Mouse (Mus musculus) limb, embryonic 13.5 days (tissue): ENCODE measurements around the gene Gata2. TPM values are rescaled to one million over a fixed set of nuclear protein-coding genes. Genes with fewer than 3 reads are reported as not detected.

Source experiments
- ATAC-seq: fragments of 200-750 bp; cut with Nextera tagmentation; 2 replicates; pipeline ENCODE4 v1.8.0; 2017; ENCODE audit warnings: low read depth, moderate number of reproducible peaks, moderate TSS enrichment; ENCODE audit not compliant: low FRiP score
- H3K27ac ChIP-seq: fragments of 300-500 bp; sonication (generic); 2 replicates; pipeline ENCODE4 v1.5.1; 2015; ENCODE audit warnings: inconsistent platforms, mild to moderate bottlenecking, moderate library complexity
- H3K27me3 ChIP-seq: fragments of 300-500 bp; sonication (generic); 2 replicates; pipeline ENCODE4 v1.6.1; 2015; ENCODE audit warnings: mild to moderate bottlenecking, inconsistent platforms
- H3K36me3 ChIP-seq: fragments of 300-500 bp; sonication (generic); 2 replicates; pipeline ENCODE4 v1.6.1; 2015; ENCODE audit warnings: inconsistent platforms, mild to moderate bottlenecking, moderate library complexity
- H3K4me1 ChIP-seq: fragments of 300-500 bp; sonication (generic); 2 replicates; pipeline ENCODE4 v1.6.1; 2015; ENCODE audit warnings: inconsistent platforms
- H3K4me2 ChIP-seq: fragments of 300-500 bp; sonication (generic); replicated peaks from 2 replicates; pipeline ENCODE4 v1.6.1; 2015; ENCODE audit warnings: inconsistent platforms, mild to moderate bottlenecking, moderate library complexity
- H3K4me3 ChIP-seq: fragments of 300-500 bp; sonication (generic); 2 replicates; pipeline ENCODE4 v1.5.1; 2015; ENCODE audit warnings: moderate library complexity, mild to moderate bottlenecking, inconsistent platforms
- H3K9ac ChIP-seq: fragments of 300-500 bp; sonication (generic); 2 replicates; pipeline ENCODE4 v1.6.1; 2015; ENCODE audit warnings: mild to moderate bottlenecking, inconsistent platforms
- H3K9me3 ChIP-seq: fragments of 300-500 bp; sonication (generic); 2 replicates; pipeline ENCODE4 v1.6.1; 2016; ENCODE audit warnings: inconsistent platforms
- WGBS: fragments of 180-500 bp; shearing (Covaris S2); methylation state at CpG from one replicate; pipeline ENCODE4 v1.1.7; 2015; 5-methylcytosine and 5-hydroxymethylcytosine counted together
- polyA plus RNA-seq: library from polyadenylated mRNA; unstranded; fragments of >200 nt; fragmentation: Nextera tagmentation; extraction: Ambion mirVana; gene quantifications from 2 replicates; pipeline ENCODE4 v1.2.1, GENCODE M21; 2015

The Gata2 gene
- polyA plus RNA-seq, 1 experiment from 2014 or later, result 12.0 TPM

GRCm38 (mm10) chr6:88204531-88205385 is 11.1 kb downstream of the Gata2 start:
- H3K27ac ChIP-seq, result no peak overlapping the region
- ATAC-seq, result no peak
- WGBS, result 11% methylated on average over 25 of the region's 25 CpGs
- no peak overlapping the region for H3K4me3 ChIP-seq
- peaks cover 96% of the 10 kb centered on the region for H3K27me3 ChIP-seq
- peaks cover 26% of the 10 kb centered on the region for H3K4me1 ChIP-seq
- no peaks in the 10 kb centered on the region for H3K9me3 ChIP-seq
- no peaks in the 10 kb centered on the region for H3K36me3 ChIP-seq
- H3K9ac ChIP-seq, result no peak overlapping the region
- H3K4me2 ChIP-seq, result no peak overlapping the region

GRCm38 (mm10) chr6:88205386-88205700 is 11.7 kb downstream of the Gata2 start:
- Histone ChIP-seq H3K36me3 (no peaks in the 10 kb centered on the region), H3K4me1 (peaks cover 21% of the 10 kb centered on the region), H3K27ac (no peak overlapping the region), H3K9me3 (no peaks in the 10 kb centered on the region), H3K4me3 (no peak overlapping the region), H3K4me2 (no peak overlapping the region), H3K9ac (no peak overlapping the region), H3K27me3 (peaks cover 95% of the 10 kb centered on the region)
- 34% methylated on average over 7 of the region's 7 CpGs for WGBS
- ATAC-seq, result no peak

DNA sequence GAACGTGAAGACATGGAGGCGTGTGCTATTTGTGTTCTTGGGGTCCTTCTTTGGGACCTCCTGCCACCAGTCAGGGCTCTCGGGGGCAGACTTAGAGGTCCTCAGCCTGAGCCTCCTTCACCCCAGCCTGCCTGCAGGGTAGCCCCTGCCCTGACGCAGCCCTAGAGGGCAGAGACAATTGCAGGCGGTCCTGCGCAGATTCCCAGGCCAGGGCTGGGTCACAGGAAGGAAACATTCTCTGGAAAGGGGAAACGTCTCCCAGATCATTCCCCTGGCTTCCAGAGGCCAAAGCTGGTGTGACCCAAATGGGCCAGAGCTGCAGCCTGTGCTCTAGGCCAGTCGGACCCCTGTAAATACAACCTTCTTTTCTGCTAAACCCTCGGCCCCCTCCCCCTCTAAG is 12.2 kb downstream of the Gata2 start:
- Histone ChIP-seq H3K4me1 (peaks cover 17% of the 10 kb centered on the region), H3K4me3 (no peak overlapping the region), H3K9me3 (no peaks in the 10 kb centered on the region), H3K36me3 (no peaks in the 10 kb centered on the region), H3K27me3 (peaks cover 89% of the 10 kb centered on the region), H3K9ac (no peak overlapping the region), H3K27ac (no peak overlapping the region), H3K4me2 (no peak overlapping the region)
- 21% methylated on average over 9 of the region's 9 CpGs for WGBS
- ATAC-seq, result no peak

- Histone ChIP-seq H3K9ac (no peak overlapping the region), H3K4me1 (peaks cover 17% of the 10 kb centered on the region), H3K4me3 (no peak overlapping the region), H3K27ac (no peak overlapping the region), H3K36me3 (no peaks in the 10 kb centered on the region), H3K9me3 (no peaks in the 10 kb centered on the region), H3K27me3 (peaks cover 82% of the 10 kb centered on the region), H3K4me2 (no peak overlapping the region)
- 50% methylated on average over 7 of the region's 7 CpGs for WGBS
- ATAC-seq, result no peak
These were observed 12.9 kb downstream of the Gata2 start for GRCm38 (mm10) chr6:88206566-88206965.

DNA sequence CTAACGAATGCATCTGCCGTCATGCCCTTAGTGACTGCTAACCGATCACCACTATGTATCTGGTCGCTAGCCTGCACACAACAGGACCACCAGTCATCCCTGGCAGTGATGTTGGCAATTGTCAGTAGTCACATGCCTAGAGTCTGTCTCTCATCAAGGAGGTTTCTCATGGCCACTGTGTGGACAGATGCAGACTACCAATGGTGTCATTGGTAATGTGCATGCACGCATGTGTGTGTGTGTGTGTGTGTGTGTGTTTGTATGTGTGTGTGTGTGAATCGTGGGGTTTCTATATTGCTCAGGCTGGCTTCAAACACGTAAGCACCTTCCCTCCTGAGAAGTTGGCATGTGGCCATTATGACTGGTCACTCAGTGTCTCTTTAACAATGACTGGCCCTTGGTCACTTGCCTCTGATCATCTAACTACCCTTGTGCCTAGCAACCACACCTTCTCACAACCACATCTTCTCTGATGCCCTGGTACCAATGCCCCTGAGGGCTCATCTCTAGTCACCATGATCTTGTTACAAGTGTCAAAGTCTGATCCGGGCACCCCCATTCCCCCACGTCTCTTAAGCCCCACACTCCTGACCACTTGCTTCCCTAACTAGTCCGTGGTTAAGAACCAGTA is 13.8 kb downstream of the Gata2 start:
- peaks cover 73% of the 10 kb centered on the region for H3K27me3 ChIP-seq
- no peak overlapping the region for H3K9ac ChIP-seq
- no peak overlapping the region for H3K27ac ChIP-seq
- peaks cover 17% of the 10 kb centered on the region for H3K4me1 ChIP-seq
- no peaks in the 10 kb centered on the region for H3K36me3 ChIP-seq
- H3K4me3 ChIP-seq, result no peak overlapping the region
- H3K9me3 ChIP-seq, result no peaks in the 10 kb centered on the region
- no peak for ATAC-seq
- 82% methylated on average over 10 of the region's 10 CpGs for WGBS
- no peak overlapping the region for H3K4me2 ChIP-seq

DNA sequence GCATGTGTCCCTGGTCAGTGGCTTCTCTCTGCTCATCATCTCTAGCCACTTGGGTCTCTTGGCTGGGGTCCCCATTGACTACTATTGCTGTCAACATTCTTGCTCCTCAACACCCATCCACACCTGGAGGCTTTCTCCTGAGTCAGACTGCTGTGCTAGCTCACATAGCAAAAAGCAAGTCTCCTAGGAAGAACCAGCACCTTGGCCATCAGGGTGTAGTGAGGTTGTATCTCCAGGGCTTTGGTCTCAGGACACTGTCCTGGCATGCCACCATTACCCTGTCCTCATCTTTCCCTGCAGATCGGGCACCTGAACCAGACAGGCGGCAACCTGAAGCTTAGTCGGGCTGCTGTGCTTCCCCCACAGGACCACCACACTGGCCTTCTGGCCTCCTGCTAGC is 14.6 kb downstream of the Gata2 start:
- Histone ChIP-seq H3K36me3 (no peaks in the 10 kb centered on the region), H3K27ac (no peak overlapping the region), H3K9me3 (no peaks in the 10 kb centered on the region), H3K4me2 (no peak overlapping the region), H3K9ac (no peak overlapping the region), H3K27me3 (peaks cover 65% of the 10 kb centered on the region), H3K4me3 (no peak overlapping the region), H3K4me1 (peaks cover 14% of the 10 kb centered on the region)
- WGBS, result 87% methylated on average over 3 of the region's 3 CpGs
- ATAC-seq, result no peak

- Histone ChIP-seq H3K4me2 (no peak overlapping the region), H3K9ac (no peak overlapping the region), H3K27me3 (peaks cover 54% of the 10 kb centered on the region), H3K9me3 (no peaks in the 10 kb centered on the region), H3K4me1 (peaks cover 2% of the 10 kb centered on the region), H3K36me3 (no peaks in the 10 kb centered on the region), H3K27ac (no peak overlapping the region), H3K4me3 (no peak overlapping the region)
- WGBS, result 78% methylated on average over 5 of the region's 5 CpGs
- no peak for ATAC-seq
These were observed 15.8 kb downstream of the Gata2 start for GRCm38 (mm10) chr6:88209453-88209852.

DNA sequence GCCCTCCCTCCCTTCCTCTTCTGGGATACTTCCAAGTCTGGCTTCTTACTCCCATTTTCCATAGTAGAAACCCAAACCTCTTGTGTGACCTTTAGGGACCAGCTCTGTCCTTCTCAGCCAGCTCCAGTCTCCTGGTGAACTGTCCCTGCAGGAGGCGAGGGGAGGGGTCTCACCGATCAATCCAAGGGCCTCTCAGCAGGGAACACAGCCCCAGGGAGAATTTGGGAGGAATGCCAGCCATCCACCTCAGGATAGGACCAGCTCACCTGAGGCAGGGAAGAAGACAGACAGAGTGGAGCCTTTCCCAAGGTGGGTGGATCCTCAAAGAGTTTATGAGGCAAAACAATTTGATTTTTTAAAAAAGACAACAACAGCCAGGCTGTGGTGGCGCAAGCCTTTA is 16.5 kb downstream of the Gata2 start:
- Histone ChIP-seq H3K4me1 (no peaks in the 10 kb centered on the region), H3K4me2 (no peak overlapping the region), H3K9ac (no peak overlapping the region), H3K27me3 (peaks cover 47% of the 10 kb centered on the region), H3K36me3 (no peaks in the 10 kb centered on the region), H3K27ac (no peak overlapping the region), H3K9me3 (no peaks in the 10 kb centered on the region), H3K4me3 (no peak overlapping the region)
- no peak for ATAC-seq
- 58% methylated on average over 3 of the region's 3 CpGs for WGBS

DNA sequence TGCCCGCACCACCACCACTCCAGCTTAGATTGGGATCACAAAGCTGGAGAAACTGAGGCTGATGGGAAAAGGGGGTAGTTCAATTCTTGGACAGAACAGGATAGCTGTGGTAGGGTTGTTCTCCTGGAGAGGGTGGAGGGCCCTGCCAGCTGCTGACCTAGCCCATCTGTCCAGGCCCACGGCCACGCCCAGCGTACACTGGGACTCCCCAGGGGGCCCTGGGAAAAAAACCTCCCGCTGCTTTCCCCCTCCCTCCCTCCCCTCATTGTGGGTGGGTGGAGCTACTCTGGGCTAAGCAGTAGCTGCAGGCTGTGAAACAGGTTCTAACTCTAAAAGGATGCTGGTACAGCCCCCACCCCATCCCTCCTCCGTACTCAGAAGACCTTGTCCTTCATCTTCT is 22.1 kb downstream of the Gata2 start:
- Histone ChIP-seq H3K9ac (no peak overlapping the region), H3K9me3 (peaks cover 5% of the 10 kb centered on the region; the same call in 1 of the 2 replicates), H3K4me1 (no peaks in the 10 kb centered on the region), H3K36me3 (no peaks in the 10 kb centered on the region), H3K4me2 (no peak overlapping the region), H3K27me3 (no peaks in the 10 kb centered on the region), H3K27ac (no peak overlapping the region), H3K4me3 (no peak overlapping the region)
- ATAC-seq, result no peak
- WGBS, result 47% methylated on average over 6 of the region's 6 CpGs

DNA sequence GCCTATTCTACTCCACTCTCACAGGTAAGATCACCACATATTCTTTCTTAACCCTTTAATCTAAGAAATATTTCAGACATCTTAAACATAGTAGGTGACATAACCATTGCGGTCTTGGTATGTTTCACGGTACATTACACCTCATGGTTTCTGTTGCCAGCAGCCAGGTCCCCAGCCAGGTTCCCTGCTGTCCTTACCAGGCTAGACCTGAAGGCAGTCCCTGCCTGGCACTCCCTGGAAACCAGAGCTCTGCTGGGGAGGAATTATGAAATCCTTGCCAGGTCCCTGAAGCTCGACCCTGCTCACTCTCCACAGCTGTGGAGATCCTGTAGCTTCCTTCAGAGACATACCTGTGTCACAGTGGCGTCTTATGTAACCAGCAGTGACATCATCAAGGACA is 22.5 kb downstream of the Gata2 start:
- no peak overlapping the region for H3K27ac ChIP-seq
- H3K4me3 ChIP-seq, result no peak overlapping the region
- WGBS, result 71% methylated on average over 4 of the region's 4 CpGs
- no peak overlapping the region for H3K4me2 ChIP-seq
- no peaks in the 10 kb centered on the region for H3K27me3 ChIP-seq
- H3K4me1 ChIP-seq, result no peaks in the 10 kb centered on the region
- no peaks in the 10 kb centered on the region for H3K36me3 ChIP-seq
- no peak for ATAC-seq
- H3K9me3 ChIP-seq, result peaks cover 5% of the 10 kb centered on the region; the same call in 1 of the 2 replicates
- no peak overlapping the region for H3K9ac ChIP-seq

GRCm38 (mm10) chr6:88219094-88219493 is 25.4 kb downstream of the Gata2 start:
- Histone ChIP-seq H3K4me2 (no peak overlapping the region), H3K4me3 (no peak overlapping the region), H3K36me3 (no peaks in the 10 kb centered on the region), H3K4me1 (no peaks in the 10 kb centered on the region), H3K27me3 (no peaks in the 10 kb centered on the region), H3K9ac (no peak overlapping the region), H3K27ac (no peak overlapping the region), H3K9me3 (peaks cover 5% of the 10 kb centered on the region; the same call in 1 of the 2 replicates)
- 9% methylated on average over 4 of the region's 4 CpGs for WGBS
- no peak for ATAC-seq

GRCm38 (mm10) chr6:88221968-88222367 is 28.3 kb downstream of the Gata2 start, which contains the start of gene Dnajb8:
Gene Dnajb8, plus strand, starts transcription at chr6:88222268.
- Histone ChIP-seq H3K4me1 (no peaks in the 10 kb centered on the region), H3K4me3 (no peak within 1 kb of the TSS), H3K36me3 (no peaks in the 10 kb centered on the region), H3K9ac (no peak within 1 kb of the TSS), H3K4me2 (no peak within 1 kb of the TSS), H3K9me3 (peaks cover 5% of the 10 kb centered on the region; the same call in 1 of the 2 replicates), H3K27ac (no peak within 1 kb of the TSS), H3K27me3 (no peaks in the 10 kb centered on the region)
- WGBS, result 53% methylated on average over 10 of the region's 10 CpGs
- ATAC-seq, result no peak
